Mouse (Mus musculus): ENCODE results near the gene Cntn5. TPM values are rescaled to one million over a fixed set of nuclear protein-coding genes. Genes with fewer than 3 reads are reported as not detected.

Cntn5 gene
- polyA plus RNA-seq, 1 experiment from 2014 or later = 3.0 TPM

GRCm38 (mm10) chr9:10324697-10325368, 579.7 kb downstream of the Cntn5 start:
- H3K9me3 ChIP-seq = no peaks in the 10 kb centered on the region
- no peak overlapping the region for H3K4me2 ChIP-seq (replicated peaks)
- no peaks in the 10 kb centered on the region for H3K27me3 ChIP-seq
- no peaks in the 10 kb centered on the region for H3K36me3 ChIP-seq
- H3K9ac ChIP-seq = no peak overlapping the region
- WGBS = 43% methylated on average over 7 of the region's 7 CpGs
- ATAC-seq (ENCODE audit: insufficient number of reproducible peaks, insufficient read depth, low FRiP score, low TSS enrichment) = no peak
- no peak overlapping the region for H3K27ac ChIP-seq
- H3K4me1 ChIP-seq = no peaks in the 10 kb centered on the region
- H3K4me3 ChIP-seq = no peak overlapping the region

GRCm38 (mm10) chr9:10269342-10269741, 635.2 kb downstream of the Cntn5 start:
- Histone ChIP-seq H3K4me2 (replicated peaks) (no peak overlapping the region), H3K36me3 (no peaks in the 10 kb centered on the region), H3K4me3 (no peak overlapping the region), H3K4me1 (no peaks in the 10 kb centered on the region), H3K27ac (no peak overlapping the region), H3K9me3 (no peaks in the 10 kb centered on the region), H3K9ac (no peak overlapping the region), H3K27me3 (no peaks in the 10 kb centered on the region)
- ATAC-seq (ENCODE audit: insufficient number of reproducible peaks, insufficient read depth, low FRiP score, low TSS enrichment) = no peak
- WGBS = 14% methylated on average over 2 of the region's 2 CpGs

- no peaks in the 10 kb centered on the region for H3K27me3 ChIP-seq
- H3K4me2 ChIP-seq (replicated peaks) = no peak overlapping the region
- no peaks in the 10 kb centered on the region for H3K36me3 ChIP-seq
- WGBS = 52% methylated on average over 6 of the region's 6 CpGs
- no peaks in the 10 kb centered on the region for H3K9me3 ChIP-seq
- no peak overlapping the region for H3K4me3 ChIP-seq
- H3K9ac ChIP-seq = no peak overlapping the region
- no peak overlapping the region for H3K27ac ChIP-seq
- ATAC-seq (ENCODE audit: insufficient number of reproducible peaks, insufficient read depth, low FRiP score, low TSS enrichment) = no peak
- no peaks in the 10 kb centered on the region for H3K4me1 ChIP-seq
Measured at GRCm38 (mm10) chr9:10268836-10269235, 635.7 kb downstream of the Cntn5 start.

GRCm38 (mm10) chr9:10265616-10266015, 639.0 kb downstream of the Cntn5 start:
- no peak overlapping the region for H3K9ac ChIP-seq
- no peak overlapping the region for H3K27ac ChIP-seq
- no peaks in the 10 kb centered on the region for H3K4me1 ChIP-seq
- ATAC-seq (ENCODE audit: insufficient number of reproducible peaks, insufficient read depth, low FRiP score, low TSS enrichment) = no peak
- H3K27me3 ChIP-seq = no peaks in the 10 kb centered on the region
- no peak overlapping the region for H3K4me2 ChIP-seq (replicated peaks)
- H3K36me3 ChIP-seq = no peaks in the 10 kb centered on the region
- no peak overlapping the region for H3K4me3 ChIP-seq
- no peaks in the 10 kb centered on the region for H3K9me3 ChIP-seq
- WGBS = 48% methylated on average over 3 of the region's 3 CpGs

GRCm38 (mm10) chr9:10233364-10233763, 671.2 kb downstream of the Cntn5 start:
- H3K36me3 ChIP-seq = no peaks in the 10 kb centered on the region
- H3K27ac ChIP-seq = no peak overlapping the region
- no peaks in the 10 kb centered on the region for H3K4me1 ChIP-seq
- no peak overlapping the region for H3K9ac ChIP-seq
- 74% methylated on average over 4 of the region's 4 CpGs for WGBS
- ATAC-seq (ENCODE audit: insufficient number of reproducible peaks, insufficient read depth, low FRiP score, low TSS enrichment) = no peak
- H3K9me3 ChIP-seq = no peaks in the 10 kb centered on the region
- no peak overlapping the region for H3K4me3 ChIP-seq
- H3K27me3 ChIP-seq = no peaks in the 10 kb centered on the region
- no peak overlapping the region for H3K4me2 ChIP-seq (replicated peaks)

GRCm38 (mm10) chr9:10232066-10232465, 672.5 kb downstream of the Cntn5 start:
- ATAC-seq (ENCODE audit: insufficient number of reproducible peaks, insufficient read depth, low FRiP score, low TSS enrichment) = no peak
- H3K27me3 ChIP-seq = no peaks in the 10 kb centered on the region

GRCm38 (mm10) chr9:10230973-10231372, 673.6 kb downstream of the Cntn5 start:
- Histone ChIP-seq H3K27ac (no peak overlapping the region), H3K9ac (no peak overlapping the region), H3K4me1 (no peaks in the 10 kb centered on the region), H3K4me3 (no peak overlapping the region), H3K36me3 (no peaks in the 10 kb centered on the region), H3K27me3 (no peaks in the 10 kb centered on the region), H3K4me2 (replicated peaks) (no peak overlapping the region), H3K9me3 (no peaks in the 10 kb centered on the region)
- no peak for ATAC-seq (ENCODE audit: insufficient number of reproducible peaks, insufficient read depth, low FRiP score, low TSS enrichment)

More at GRCm38 (mm10) chr9:10232066-10232465, 672.5 kb downstream of the Cntn5 start:
- H3K36me3 ChIP-seq = no peaks in the 10 kb centered on the region
- H3K9me3 ChIP-seq = no peaks in the 10 kb centered on the region
- H3K4me2 ChIP-seq (replicated peaks) = no peak overlapping the region
- H3K27ac ChIP-seq = no peak overlapping the region
- no peak overlapping the region for H3K4me3 ChIP-seq
- no peaks in the 10 kb centered on the region for H3K4me1 ChIP-seq
- 58% methylated on average over 1 of the region's 1 CpGs for WGBS
- no peak overlapping the region for H3K9ac ChIP-seq

- Histone ChIP-seq H3K4me3 (no peak overlapping the region), H3K27me3 (no peaks in the 10 kb centered on the region), H3K4me1 (no peaks in the 10 kb centered on the region), H3K9me3 (no peaks in the 10 kb centered on the region), H3K9ac (no peak overlapping the region), H3K4me2 (replicated peaks) (no peak overlapping the region), H3K27ac (no peak overlapping the region), H3K36me3 (no peaks in the 10 kb centered on the region)
- no peak for ATAC-seq (ENCODE audit: insufficient number of reproducible peaks, insufficient read depth, low FRiP score, low TSS enrichment)
- 16% methylated on average over 2 of the region's 2 CpGs for WGBS
Measured at GRCm38 (mm10) chr9:10229716-10230115, 674.9 kb downstream of the Cntn5 start.

GRCm38 (mm10) chr9:10226013-10226412, 678.6 kb downstream of the Cntn5 start:
- Histone ChIP-seq H3K9ac (no peak overlapping the region), H3K27me3 (no peaks in the 10 kb centered on the region), H3K9me3 (no peaks in the 10 kb centered on the region), H3K27ac (no peak overlapping the region), H3K4me1 (no peaks in the 10 kb centered on the region), H3K4me2 (replicated peaks) (no peak overlapping the region), H3K36me3 (no peaks in the 10 kb centered on the region), H3K4me3 (no peak overlapping the region)
- WGBS = 62% methylated on average over 2 of the region's 2 CpGs
- no peak for ATAC-seq (ENCODE audit: insufficient number of reproducible peaks, insufficient read depth, low FRiP score, low TSS enrichment)

- no peak overlapping the region for H3K4me2 ChIP-seq (replicated peaks)
Measured at GRCm38 (mm10) chr9:10186063-10186462, 718.5 kb downstream of the Cntn5 start.

GRCm38 (mm10) chr9:10170526-10170925, 734.0 kb downstream of the Cntn5 start:
- H3K36me3 ChIP-seq = no peaks in the 10 kb centered on the region
- H3K9ac ChIP-seq = no peak overlapping the region
- ATAC-seq (ENCODE audit: insufficient number of reproducible peaks, insufficient read depth, low FRiP score, low TSS enrichment) = no peak
- H3K9me3 ChIP-seq = no peaks in the 10 kb centered on the region
- no peaks in the 10 kb centered on the region for H3K4me1 ChIP-seq
- no peak overlapping the region for H3K27ac ChIP-seq
- WGBS = 93% methylated on average over 3 of the region's 3 CpGs
- H3K4me2 ChIP-seq (replicated peaks) = no peak overlapping the region
- H3K27me3 ChIP-seq = no peaks in the 10 kb centered on the region
- no peak overlapping the region for H3K4me3 ChIP-seq

More at GRCm38 (mm10) chr9:10186063-10186462, 718.5 kb downstream of the Cntn5 start:
- H3K4me3 ChIP-seq = no peak overlapping the region
- H3K27me3 ChIP-seq = no peaks in the 10 kb centered on the region
- ATAC-seq (ENCODE audit: insufficient number of reproducible peaks, insufficient read depth, low FRiP score, low TSS enrichment) = no peak
- H3K4me1 ChIP-seq = no peaks in the 10 kb centered on the region
- no peaks in the 10 kb centered on the region for H3K9me3 ChIP-seq
- H3K36me3 ChIP-seq = no peaks in the 10 kb centered on the region
- no peak overlapping the region for H3K9ac ChIP-seq
- no peak overlapping the region for H3K27ac ChIP-seq

- Histone ChIP-seq H3K4me3 (no peak overlapping the region), H3K27ac (no peak overlapping the region), H3K36me3 (no peaks in the 10 kb centered on the region), H3K4me2 (replicated peaks) (no peak overlapping the region), H3K4me1 (no peaks in the 10 kb centered on the region), H3K27me3 (no peaks in the 10 kb centered on the region), H3K9ac (no peak overlapping the region), H3K9me3 (no peaks in the 10 kb centered on the region)
- no peak for ATAC-seq (ENCODE audit: insufficient number of reproducible peaks, insufficient read depth, low FRiP score, low TSS enrichment)
- WGBS = 83% methylated on average over 1 of the region's 1 CpGs
Measured at GRCm38 (mm10) chr9:10121350-10122057, 783.1 kb downstream of the Cntn5 start.

Data from embryonic facial prominence, embryonic 12.5 days (tissue).